Mouse (Mus musculus) cerebellum, adult 11-12 months (tissue): ENCODE measurements around the gene Slc13a5.

ENCODE experiments used
- DNase-seq: peaks from one replicate; pipeline ENCODE4 v3.0.0; 2022

Gene Slc13a5

GRCm38 (mm10) chr11:72196506-72196905 lies 70.5 kb downstream of the Slc13a5 start:
- no peak for DNase-seq

- no peak for DNase-seq
Measured at GRCm38 (mm10) chr11:72194259-72194658, 72.8 kb downstream of the Slc13a5 start.
